Mouse (Mus musculus): Measurements from ENCODE around the gene Vsx1.

Vsx1 gene

GRCm38 (mm10) chr2:150667065-150667819 lies 21.9 kb downstream of the Vsx1 start:
- DNase-seq: peak; percentile 71

- DNase-seq: no peak
Measured at GRCm38 (mm10) chr2:150666723-150667064, 22.5 kb downstream of the Vsx1 start.

- DNase-seq: peak; percentile 81
Measured at GRCm38 (mm10) chr2:150665534-150666451, 23.4 kb downstream of the Vsx1 start.

GRCm38 (mm10) chr2:150665006-150665405 lies 24.2 kb downstream of the Vsx1 start:
- DNase-seq: no peak

GRCm38 (mm10) chr2:150664152-150664920 lies 24.8 kb downstream of the Vsx1 start:
- peak; percentile 39 for DNase-seq

- DNase-seq: no peak
Measured at GRCm38 (mm10) chr2:150663255-150663654, 25.9 kb downstream of the Vsx1 start.

GRCm38 (mm10) chr2:150662007-150662406 lies 27.2 kb downstream of the Vsx1 start:
- DNase-seq: no peak

GRCm38 (mm10) chr2:150660668-150661451 lies 28.3 kb downstream of the Vsx1 start:
- DNase-seq: no peak

- no peak for DNase-seq
Measured at GRCm38 (mm10) chr2:150660049-150660448, 29.1 kb downstream of the Vsx1 start.

- peak; percentile 29 for DNase-seq
Measured at GRCm38 (mm10) chr2:150656975-150657768, 32.0 kb downstream of the Vsx1 start.

- no peak for DNase-seq
Measured at GRCm38 (mm10) chr2:150656112-150656511, 33.0 kb downstream of the Vsx1 start.

GRCm38 (mm10) chr2:150655290-150655689 lies 33.9 kb downstream of the Vsx1 start:
- no peak for DNase-seq

- no peak for DNase-seq
Measured at GRCm38 (mm10) chr2:150654814-150655213, 34.3 kb downstream of the Vsx1 start.

GRCm38 (mm10) chr2:150651366-150651765 lies 37.8 kb downstream of the Vsx1 start:
- DNase-seq: no peak

GRCm38 (mm10) chr2:150650511-150651074 lies 38.6 kb downstream of the Vsx1 start:
- DNase-seq: no peak

- DNase-seq: no peak
Measured at GRCm38 (mm10) chr2:150648300-150648895, 40.8 kb downstream of the Vsx1 start.

GRCm38 (mm10) chr2:150647681-150648299 lies 41.4 kb downstream of the Vsx1 start:
- DNase-seq: no peak

- no peak for DNase-seq
Measured at GRCm38 (mm10) chr2:150646411-150647121, 42.6 kb downstream of the Vsx1 start.

GRCm38 (mm10) chr2:150645225-150645624 lies 43.9 kb downstream of the Vsx1 start:
- DNase-seq: no peak

Data from liver (tissue).